Mouse (Mus musculus) hematopoietic multipotent progenitor cell, adult 10-12 weeks (in vitro differentiated cells): ENCODE data around the gene Frem3. TPM values are rescaled to one million over a fixed set of nuclear protein-coding genes. Genes with fewer than 3 reads are reported as not detected.

Experiments
- polyA plus RNA-seq: library from polyadenylated mRNA; stranded (reverse); fragments of >175 nt; gene quantifications from 2 replicates; pipeline ENCODE4 v1.2.3, GENCODE M21; 2012; ENCODE audit warnings: low replicate concordance

Gene Frem3
- polyA plus RNA-seq = not detected in 2 replicates

DNA sequence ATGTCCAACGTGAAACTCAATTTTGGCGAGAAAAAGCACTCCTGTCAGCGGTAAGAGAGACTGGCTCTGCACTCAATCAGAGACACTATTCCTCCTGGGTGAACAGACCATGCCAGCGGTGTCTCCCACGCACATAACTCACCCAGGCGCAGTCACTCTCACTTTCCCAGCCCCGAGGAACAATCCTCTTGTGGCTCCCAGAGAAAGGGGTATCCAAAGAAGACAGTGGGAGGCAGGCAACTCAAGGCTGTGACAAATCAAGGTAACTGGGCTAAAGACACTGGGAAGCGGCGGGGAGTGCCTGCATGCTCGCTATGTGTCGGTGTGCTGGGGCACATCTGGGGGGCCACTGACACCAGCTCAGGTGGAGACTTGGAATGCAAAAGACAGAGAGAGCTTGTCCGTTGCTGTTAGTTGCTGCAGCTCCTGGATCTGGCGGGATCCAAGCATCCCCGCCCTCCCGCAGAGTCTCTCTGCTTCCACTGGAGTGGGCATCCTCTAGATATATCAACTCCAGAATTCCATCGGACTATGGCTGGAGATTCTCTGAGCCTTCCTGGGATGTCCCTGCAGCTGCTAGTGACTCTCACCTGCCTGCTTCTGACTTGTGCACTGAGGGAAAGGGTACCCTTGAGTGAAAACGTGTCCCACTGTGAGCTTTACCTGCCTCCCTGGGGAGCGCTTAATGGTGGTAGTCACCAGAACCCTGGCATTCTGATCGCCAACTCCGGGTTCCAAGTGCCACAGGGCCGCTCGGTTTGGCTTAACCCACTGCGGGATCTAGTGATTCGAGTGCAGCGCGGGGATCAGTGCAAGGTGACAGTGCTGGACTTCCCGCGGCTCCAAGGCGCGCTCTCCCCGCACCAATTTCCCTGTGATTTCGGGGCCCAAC is at the start of gene Frem3:
Gene Frem3, plus strand, starts transcription at position 532 of the 892 bp plus-strand sequence.

GRCm38 (mm10) chr8:80739155-80739924 is 128.5 kb downstream of the Frem3 start, which contains the start of gene Smarca5:
Gene Smarca5, minus strand, starts transcription at chr8:80739497.

Other genes starting within 250 kb of the Frem3 start
- 0.10 and 18.8 TPM in 2 replicates for gene Gypa, start 117.3 kb upstream of the Frem3 start, polyA plus RNA-seq
- 19.5 and 20.5 TPM in 2 replicates for gene Smarca5, start 128.4 kb downstream of the Frem3 start, polyA plus RNA-seq